Mouse (Mus musculus): ENCODE measurements around the gene Nipal3. TPM values are rescaled to one million over a fixed set of nuclear protein-coding genes. Genes with fewer than 3 reads are reported as not detected.

Gene Nipal3
- polyA plus RNA-seq, 1 experiment from 2014 or later: 7.5 TPM

DNA sequence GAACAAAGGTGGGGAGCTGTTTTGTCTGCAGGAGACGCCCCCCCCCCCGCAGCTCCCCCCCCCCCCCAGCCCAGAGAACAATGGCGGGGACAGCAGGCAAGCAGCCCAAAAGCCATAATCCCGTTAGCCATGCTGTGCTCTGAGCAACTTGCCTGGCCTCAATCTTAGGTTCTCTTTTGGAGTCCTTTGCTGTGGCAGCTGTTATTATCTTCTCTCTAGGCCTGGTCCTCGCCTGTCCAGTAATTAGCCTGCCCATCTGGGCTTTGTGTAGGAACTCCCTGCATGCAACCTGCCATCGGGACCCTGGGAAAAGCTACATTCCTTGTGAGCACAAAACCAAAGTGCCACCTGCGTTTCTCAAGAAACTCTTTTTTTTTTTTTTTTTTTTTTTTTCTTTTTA is 29.1 kb upstream of the Nipal3 start:
- Histone ChIP-seq H3K9ac (replicated peaks) (no peak overlapping the region), H3K36me3 (no peaks in the 10 kb centered on the region), H3K4me1 (replicated peaks) (peaks cover 35% of the 10 kb centered on the region), H3K27me3 (peaks cover 38% of the 10 kb centered on the region), H3K27ac (peak overlapping the region; percentile 46), H3K9me3 (no peaks in the 10 kb centered on the region), H3K4me3 (replicated peaks) (no peak overlapping the region), H3K4me2 (replicated peaks) (no peak overlapping the region)
- ATAC-seq: peak; percentile 78
- WGBS: 6% methylated on average over 4 of the region's 7 CpGs

DNA sequence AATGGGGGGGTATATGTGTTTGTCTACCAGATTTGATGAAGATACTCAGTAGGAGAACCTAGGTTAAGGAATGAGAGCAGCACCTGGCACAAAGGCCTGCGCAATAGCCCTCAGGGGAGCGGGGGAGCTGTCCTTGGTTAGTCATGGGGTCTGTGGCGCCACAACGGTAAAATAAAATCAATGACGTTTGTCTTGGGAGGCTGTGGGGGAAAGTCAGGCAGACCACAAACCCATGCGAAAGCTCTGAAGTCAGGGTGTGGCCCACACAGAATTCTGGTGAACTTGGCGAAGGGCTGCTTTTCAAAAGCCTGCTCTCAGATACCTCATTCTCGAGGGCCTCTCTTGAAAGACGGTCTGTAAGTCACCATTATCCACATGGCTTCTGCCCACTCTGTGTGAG is 25.6 kb upstream of the Nipal3 start:
- ATAC-seq: no peak
- Histone ChIP-seq H3K9ac (replicated peaks) (no peak overlapping the region), H3K36me3 (no peaks in the 10 kb centered on the region), H3K4me3 (replicated peaks) (no peak overlapping the region), H3K9me3 (no peaks in the 10 kb centered on the region; the same call in 1 of the 2 replicates), H3K4me1 (replicated peaks) (peaks cover 17% of the 10 kb centered on the region), H3K4me2 (replicated peaks) (no peak overlapping the region), H3K27me3 (peaks cover 27% of the 10 kb centered on the region), H3K27ac (no peak overlapping the region)
- 81% methylated on average over 9 of the region's 9 CpGs for WGBS

GRCm38 (mm10) chr4:135518135-135518534 is 23.3 kb upstream of the Nipal3 start:
- WGBS: 81% methylated on average over 12 of the region's 12 CpGs
- H3K9ac ChIP-seq (replicated peaks): no peak overlapping the region
- H3K27me3 ChIP-seq: peaks cover 22% of the 10 kb centered on the region
- H3K4me2 ChIP-seq (replicated peaks): no peak overlapping the region
- no peak for ATAC-seq
- no peaks in the 10 kb centered on the region for H3K36me3 ChIP-seq
- no peaks in the 10 kb centered on the region; the same call in 1 of the 2 replicates for H3K9me3 ChIP-seq
- H3K4me1 ChIP-seq (replicated peaks): no peaks in the 10 kb centered on the region
- H3K27ac ChIP-seq: no peak overlapping the region
- no peak overlapping the region for H3K4me3 ChIP-seq (replicated peaks)

DNA sequence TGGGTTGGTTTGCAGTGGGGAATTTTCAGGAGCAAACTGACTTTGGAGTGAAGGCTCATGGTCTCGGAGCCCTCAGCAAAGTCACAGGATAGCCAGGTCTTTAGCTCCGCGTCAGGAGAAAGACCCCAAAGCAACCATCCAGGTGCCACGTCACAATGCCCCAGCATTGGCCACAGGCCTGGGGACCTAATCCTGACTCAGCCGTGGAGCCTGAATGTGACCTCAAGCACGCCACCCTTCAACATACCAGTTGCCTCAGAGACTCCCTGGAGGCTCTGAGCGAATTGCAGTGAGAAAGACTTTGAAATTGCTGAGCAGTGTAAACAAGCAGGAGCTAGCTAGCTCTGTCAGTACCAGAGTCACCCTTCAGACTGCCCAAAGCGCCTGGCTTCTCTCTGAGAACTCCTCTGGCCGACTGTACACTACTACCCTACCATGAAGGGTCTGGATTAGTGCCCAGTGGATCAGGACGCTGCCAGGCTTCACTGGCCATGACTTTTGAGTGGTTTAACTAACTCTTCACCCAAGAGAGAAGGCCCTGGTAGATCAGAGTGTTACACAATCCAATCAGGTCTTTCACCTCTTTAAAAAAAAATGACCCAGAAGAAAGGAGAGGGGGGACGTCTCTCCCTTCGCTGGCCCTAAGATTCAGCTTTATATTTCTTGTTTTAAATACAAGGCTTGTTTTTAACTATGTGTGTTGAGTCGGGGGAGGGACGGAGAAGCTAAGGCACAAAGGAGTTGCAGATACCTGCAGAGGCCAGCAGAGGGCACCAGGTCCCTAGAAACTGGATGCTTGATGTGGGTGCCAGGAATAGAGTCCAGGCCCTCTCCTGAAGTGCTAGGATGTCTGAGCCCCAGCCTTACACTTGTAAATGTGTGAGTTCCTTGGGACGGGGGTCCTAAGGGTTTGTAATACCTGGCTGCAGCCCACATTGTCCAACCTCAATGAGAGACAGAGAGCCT is 21.8 kb upstream of the Nipal3 start:
- Histone ChIP-seq H3K9me3 (no peaks in the 10 kb centered on the region; the same call in 1 of the 2 replicates), H3K36me3 (no peaks in the 10 kb centered on the region), H3K9ac (replicated peaks) (no peak overlapping the region), H3K4me3 (replicated peaks) (no peak overlapping the region), H3K27ac (no peak overlapping the region), H3K4me2 (replicated peaks) (no peak overlapping the region), H3K27me3 (peaks cover 15% of the 10 kb centered on the region), H3K4me1 (replicated peaks) (no peaks in the 10 kb centered on the region)
- ATAC-seq: no peak
- 55% methylated on average over 15 of the region's 15 CpGs for WGBS

DNA sequence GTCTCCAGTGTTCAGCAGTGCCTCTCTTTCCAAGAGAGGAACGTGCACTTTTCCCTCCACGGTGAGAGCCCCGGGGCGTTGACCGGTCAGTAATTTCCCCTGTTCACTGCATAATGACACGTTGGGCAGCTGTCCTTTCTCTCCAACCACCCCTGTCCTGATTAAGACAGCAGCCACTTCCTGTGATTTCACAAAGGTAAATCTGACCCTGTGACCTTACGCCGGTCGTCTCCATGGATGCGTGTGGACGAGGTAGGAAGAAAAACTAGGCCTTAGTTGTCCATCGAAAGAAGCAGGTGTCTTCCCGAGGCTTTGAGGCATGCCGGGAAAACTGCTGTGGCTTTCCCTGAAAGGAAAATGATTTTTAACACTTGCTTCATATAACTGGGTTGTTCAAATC is 20.1 kb upstream of the Nipal3 start:
- Histone ChIP-seq H3K9ac (replicated peaks) (no peak overlapping the region), H3K36me3 (no peaks in the 10 kb centered on the region), H3K4me1 (replicated peaks) (no peaks in the 10 kb centered on the region), H3K4me2 (replicated peaks) (no peak overlapping the region), H3K9me3 (no peaks in the 10 kb centered on the region; the same call in 1 of the 2 replicates), H3K27me3 (peaks cover 4% of the 10 kb centered on the region), H3K27ac (no peak overlapping the region), H3K4me3 (replicated peaks) (no peak overlapping the region)
- ATAC-seq: no peak
- 67% methylated on average over 14 of the region's 14 CpGs for WGBS

GRCm38 (mm10) chr4:135513865-135514264 is 19.0 kb upstream of the Nipal3 start:
- no peaks in the 10 kb centered on the region; the same call in 1 of the 2 replicates for H3K9me3 ChIP-seq
- no peak for ATAC-seq
- no peaks in the 10 kb centered on the region for H3K36me3 ChIP-seq
- peaks cover 8% of the 10 kb centered on the region for H3K27me3 ChIP-seq
- H3K4me3 ChIP-seq (replicated peaks): no peak overlapping the region
- H3K9ac ChIP-seq (replicated peaks): no peak overlapping the region
- peaks cover 6% of the 10 kb centered on the region for H3K4me1 ChIP-seq (replicated peaks)
- H3K4me2 ChIP-seq (replicated peaks): no peak overlapping the region
- WGBS: 82% methylated on average over 7 of the region's 7 CpGs
- H3K27ac ChIP-seq: no peak overlapping the region

GRCm38 (mm10) chr4:135509515-135509914 is 14.7 kb upstream of the Nipal3 start:
- ATAC-seq: no peak

GRCm38 (mm10) chr4:135508419-135509039 is 13.7 kb upstream of the Nipal3 start:
- Histone ChIP-seq H3K36me3 (no peaks in the 10 kb centered on the region), H3K4me1 (replicated peaks) (peaks cover 13% of the 10 kb centered on the region), H3K27ac (no peak overlapping the region), H3K4me3 (replicated peaks) (no peak overlapping the region), H3K27me3 (peaks cover 8% of the 10 kb centered on the region), H3K9me3 (no peaks in the 10 kb centered on the region), H3K4me2 (replicated peaks) (peak overlapping the region; percentile 48), H3K9ac (replicated peaks) (peak overlapping the region; percentile 53; the same call in 1 of the 2 replicates)
- 14% methylated on average over 13 of the region's 13 CpGs for WGBS
- ATAC-seq: peak; percentile 68

More at GRCm38 (mm10) chr4:135509515-135509914, 14.7 kb upstream of the Nipal3 start:
- H3K9ac ChIP-seq (replicated peaks): no peak overlapping the region
- no peaks in the 10 kb centered on the region for H3K36me3 ChIP-seq
- no peak overlapping the region for H3K27ac ChIP-seq
- peaks cover 8% of the 10 kb centered on the region for H3K27me3 ChIP-seq
- peaks cover 13% of the 10 kb centered on the region for H3K4me1 ChIP-seq (replicated peaks)
- H3K4me3 ChIP-seq (replicated peaks): no peak overlapping the region
- WGBS: 63% methylated on average over 12 of the region's 12 CpGs
- H3K4me2 ChIP-seq (replicated peaks): no peak overlapping the region
- H3K9me3 ChIP-seq: no peaks in the 10 kb centered on the region

- H3K4me1 ChIP-seq (replicated peaks): peaks cover 13% of the 10 kb centered on the region
- peak overlapping the region; percentile 12 for H3K4me3 ChIP-seq (replicated peaks)
- no peaks in the 10 kb centered on the region for H3K36me3 ChIP-seq
- no peak overlapping the region; the same call in 1 of the 2 replicates for H3K9ac ChIP-seq (replicated peaks)
- no peaks in the 10 kb centered on the region for H3K9me3 ChIP-seq
- H3K4me2 ChIP-seq (replicated peaks): peak overlapping the region; percentile 43
- 17% methylated on average over 22 of the region's 22 CpGs for WGBS
- peaks cover 8% of the 10 kb centered on the region for H3K27me3 ChIP-seq
- ATAC-seq: peak; percentile 58
- no peak overlapping the region for H3K27ac ChIP-seq
These were observed 12.9 kb upstream of the Nipal3 start for GRCm38 (mm10) chr4:135507547-135508350.

DNA sequence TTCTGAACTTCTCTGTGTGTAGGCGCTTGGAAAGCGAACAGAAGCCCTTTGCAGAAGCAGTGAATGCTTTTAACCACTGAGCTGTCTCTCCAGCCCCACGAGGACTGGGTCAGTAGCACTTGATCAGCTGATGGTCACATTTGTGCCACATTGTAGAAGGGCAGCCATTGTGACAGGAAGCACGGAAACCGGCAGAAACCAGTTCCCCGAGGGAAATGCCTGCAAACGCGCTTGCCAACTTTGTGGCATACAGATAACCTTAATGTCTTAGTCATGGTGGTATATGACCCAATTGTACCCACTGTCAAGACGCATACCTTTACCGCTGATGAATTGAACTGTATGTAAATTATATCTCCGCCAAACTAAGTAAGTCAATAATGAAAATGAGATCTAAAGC is 11.0 kb upstream of the Nipal3 start:
- no peak overlapping the region for H3K27ac ChIP-seq
- ATAC-seq: no peak
- 68% methylated on average over 11 of the region's 11 CpGs for WGBS
- no peak overlapping the region for H3K9ac ChIP-seq (replicated peaks)
- no peak overlapping the region for H3K4me3 ChIP-seq (replicated peaks)
- peaks cover 2% of the 10 kb centered on the region for H3K9me3 ChIP-seq
- H3K4me1 ChIP-seq (replicated peaks): peaks cover 13% of the 10 kb centered on the region
- peaks cover 8% of the 10 kb centered on the region for H3K27me3 ChIP-seq
- no peaks in the 10 kb centered on the region for H3K36me3 ChIP-seq
- H3K4me2 ChIP-seq (replicated peaks): no peak overlapping the region

GRCm38 (mm10) chr4:135501587-135501986 is 6.7 kb upstream of the Nipal3 start:
- ATAC-seq: no peak
- Histone ChIP-seq H3K27me3 (no peaks in the 10 kb centered on the region), H3K4me3 (replicated peaks) (no peak overlapping the region), H3K9ac (replicated peaks) (no peak overlapping the region), H3K4me1 (replicated peaks) (no peaks in the 10 kb centered on the region), H3K4me2 (replicated peaks) (no peak overlapping the region), H3K27ac (no peak overlapping the region), H3K36me3 (no peaks in the 10 kb centered on the region), H3K9me3 (peaks cover 8% of the 10 kb centered on the region)
- WGBS: 49% methylated on average over 4 of the region's 4 CpGs

All from midbrain, embryonic 13.5 days (tissue).